Mouse (Mus musculus): ENCODE measurements around the gene Rab43. TPM values are rescaled to one million over a fixed set of nuclear protein-coding genes. Genes with fewer than 3 reads are reported as not detected.

Gene Rab43
- polyA plus RNA-seq, 1 experiment from 2014 or later, result 15.6 TPM

DNA sequence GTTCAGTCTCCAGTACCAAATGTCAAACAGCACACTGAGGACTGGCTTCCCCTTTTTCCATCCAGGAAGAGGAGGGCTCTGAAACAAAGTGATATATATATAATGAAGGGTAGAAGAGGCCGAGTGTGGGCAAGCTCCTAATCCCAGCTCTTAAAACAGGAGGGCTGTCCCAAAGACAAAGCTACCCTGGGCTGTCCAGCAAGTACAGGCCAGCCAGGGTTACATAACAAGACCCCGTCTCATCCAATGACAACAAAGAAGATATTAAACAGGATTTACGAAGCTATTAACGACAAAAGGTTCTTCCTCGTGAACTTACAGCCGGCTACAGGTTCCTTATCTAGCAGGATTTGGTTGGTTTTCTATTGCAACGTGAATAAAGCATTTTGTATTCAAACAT, 7.1 kb downstream of the Rab43 start:
- no peaks in the 10 kb centered on the region for H3K9me3 ChIP-seq (ENCODE audit: control insufficient read depth, low read length)
- H3K9ac ChIP-seq, result no peak overlapping the region
- H3K4me3 ChIP-seq (replicated peaks; ENCODE audit: low read length), result no peak overlapping the region
- ATAC-seq (ENCODE audit: low FRiP score) (no peak), DNase-seq (ENCODE audit: low spot score) (no peak)
- H3K27me3 ChIP-seq (ENCODE audit: control insufficient read depth, insufficient read depth, low read length), result no peaks in the 10 kb centered on the region
- H3K36me3 ChIP-seq (replicated peaks; ENCODE audit: control insufficient read depth, insufficient read depth), result 0 out of 2 replicates have a peak, but pooled peaks cover 4% of the 10 kb centered on the region
- no peaks in the 10 kb centered on the region for H3K4me1 ChIP-seq (replicated peaks; ENCODE audit: control insufficient read depth, insufficient read depth, low read length)
- H3K27ac ChIP-seq, result no peak overlapping the region
- WGBS, result 91% methylated on average over 7 of the region's 7 CpGs
- no peak overlapping the region for H3K4me2 ChIP-seq (replicated peaks)

DNA sequence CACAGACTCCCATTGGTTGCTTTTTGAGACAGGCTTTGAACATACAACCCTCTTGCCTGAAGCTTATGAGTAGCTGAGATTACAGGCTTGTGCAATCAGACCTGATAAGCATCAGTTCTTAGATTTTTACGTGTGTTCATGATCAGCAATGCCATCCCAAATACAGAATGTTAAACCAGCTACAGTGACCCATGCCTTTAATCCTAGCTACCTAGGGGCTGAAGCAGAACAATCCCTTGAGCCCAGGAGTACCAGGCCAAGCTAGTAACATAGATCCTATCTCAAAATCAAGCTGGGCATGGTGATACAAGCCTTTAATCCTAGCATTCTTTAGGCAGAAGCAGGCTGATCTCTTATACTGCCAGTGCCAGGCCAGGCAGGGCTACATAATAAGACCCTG, 7.9 kb downstream of the Rab43 start:
- WGBS, result 91% methylated on average over 1 of the region's 1 CpGs
- DNase-seq (ENCODE audit: low spot score) (no peak), ATAC-seq (ENCODE audit: low FRiP score) (no peak)
- H3K27me3 ChIP-seq (ENCODE audit: control insufficient read depth, insufficient read depth, low read length), result no peaks in the 10 kb centered on the region
- 0 out of 2 replicates have a peak, but pooled peaks cover 4% of the 10 kb centered on the region for H3K36me3 ChIP-seq (replicated peaks; ENCODE audit: control insufficient read depth, insufficient read depth)
- H3K4me3 ChIP-seq (replicated peaks; ENCODE audit: low read length), result no peak overlapping the region
- H3K27ac ChIP-seq, result no peak overlapping the region
- H3K4me2 ChIP-seq (replicated peaks), result no peak overlapping the region
- H3K9ac ChIP-seq, result no peak overlapping the region
- no peaks in the 10 kb centered on the region for H3K9me3 ChIP-seq (ENCODE audit: control insufficient read depth, low read length)
- H3K4me1 ChIP-seq (replicated peaks; ENCODE audit: control insufficient read depth, insufficient read depth, low read length), result no peaks in the 10 kb centered on the region

DNA sequence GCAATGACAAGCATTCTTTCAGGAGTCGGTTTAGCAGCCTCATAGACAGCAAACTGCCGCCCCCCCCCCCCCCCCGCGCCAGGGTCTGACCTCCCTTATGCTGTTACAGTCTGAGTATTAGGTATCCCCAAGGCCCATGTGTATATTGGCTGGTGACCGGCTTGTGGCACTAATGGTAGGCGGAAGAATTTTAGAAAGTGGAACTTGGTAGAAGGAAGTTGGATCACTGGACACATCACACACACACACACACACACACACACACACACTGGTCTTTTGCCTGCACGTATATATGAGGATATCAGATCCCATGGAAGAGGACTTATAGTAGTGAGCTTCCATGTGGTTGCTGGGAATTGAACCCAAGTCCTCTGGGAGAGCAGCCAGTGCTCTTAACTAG, 9.5 kb downstream of the Rab43 start:
- Histone ChIP-seq H3K9me3 (ENCODE audit: control insufficient read depth, low read length) (no peaks in the 10 kb centered on the region), H3K27me3 (ENCODE audit: control insufficient read depth, insufficient read depth, low read length) (no peaks in the 10 kb centered on the region), H3K4me2 (replicated peaks) (no peak overlapping the region), H3K4me3 (replicated peaks; ENCODE audit: low read length) (no peak overlapping the region), H3K36me3 (replicated peaks; ENCODE audit: control insufficient read depth, insufficient read depth) (0 out of 2 replicates have a peak, but pooled peaks cover 4% of the 10 kb centered on the region), H3K9ac (no peak overlapping the region), H3K27ac (no peak overlapping the region), H3K4me1 (replicated peaks; ENCODE audit: control insufficient read depth, insufficient read depth, low read length) (no peaks in the 10 kb centered on the region)
- 88% methylated on average over 7 of the region's 7 CpGs for WGBS
- DNase-seq (ENCODE audit: low spot score), result no peak
- ATAC-seq (ENCODE audit: low FRiP score), result no peak

DNA sequence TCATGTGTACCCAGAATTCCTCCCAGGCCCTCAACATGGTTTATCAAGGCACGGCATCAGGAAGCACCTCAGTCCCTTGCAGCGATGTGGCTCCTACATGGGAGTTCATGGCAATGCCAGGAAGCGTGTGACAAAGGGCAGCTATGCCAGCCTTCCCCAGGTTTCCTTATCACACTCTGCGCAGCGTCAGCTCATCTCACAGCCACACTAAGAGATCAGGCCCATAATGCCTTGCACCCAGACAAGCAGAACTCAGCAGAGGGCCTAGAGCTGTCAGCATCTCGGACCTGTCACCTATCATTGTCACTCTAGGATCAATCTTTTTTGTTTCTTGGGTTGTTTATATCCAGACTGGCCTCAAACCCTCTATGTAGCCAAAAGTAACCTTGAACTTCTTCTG, 12.4 kb downstream of the Rab43 start:
- H3K27ac ChIP-seq, result no peak overlapping the region
- no peaks in the 10 kb centered on the region for H3K4me1 ChIP-seq (replicated peaks; ENCODE audit: control insufficient read depth, insufficient read depth, low read length)
- 89% methylated on average over 6 of the region's 6 CpGs for WGBS
- H3K9ac ChIP-seq, result no peak overlapping the region
- H3K4me3 ChIP-seq (replicated peaks; ENCODE audit: low read length), result no peak overlapping the region
- no peak for DNase-seq (ENCODE audit: low spot score)
- H3K4me2 ChIP-seq (replicated peaks), result no peak overlapping the region
- H3K36me3 ChIP-seq (replicated peaks; ENCODE audit: control insufficient read depth, insufficient read depth), result no peaks in the 10 kb centered on the region
- ATAC-seq (ENCODE audit: low FRiP score), result no peak
- no peaks in the 10 kb centered on the region for H3K9me3 ChIP-seq (ENCODE audit: control insufficient read depth, low read length)
- H3K27me3 ChIP-seq (ENCODE audit: control insufficient read depth, insufficient read depth, low read length), result no peaks in the 10 kb centered on the region

DNA sequence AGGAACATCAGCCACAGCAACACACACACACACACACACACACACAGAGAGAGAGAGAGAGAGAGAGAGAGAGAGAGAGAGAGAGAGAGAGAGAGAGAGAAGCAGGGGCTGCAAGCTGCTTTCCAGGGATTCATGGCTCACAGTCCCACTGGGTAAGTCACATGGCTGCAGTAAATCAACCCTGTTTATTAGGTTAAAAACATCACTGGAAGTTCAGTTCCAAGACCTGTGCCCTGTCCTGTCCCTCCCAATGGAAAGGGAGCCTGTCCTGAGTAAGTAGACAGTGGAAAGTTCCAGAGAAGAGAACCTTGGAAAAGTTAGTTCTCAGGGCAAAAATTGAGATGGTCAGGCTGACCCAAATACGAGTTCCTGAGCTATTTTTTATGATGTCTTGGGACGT, 14.6 kb downstream of the Rab43 start:
- no peak overlapping the region for H3K4me2 ChIP-seq (replicated peaks)
- peaks cover 13% of the 10 kb centered on the region for H3K36me3 ChIP-seq (replicated peaks; ENCODE audit: control insufficient read depth, insufficient read depth)
- no peak overlapping the region for H3K4me3 ChIP-seq (replicated peaks; ENCODE audit: low read length)
- no peak overlapping the region for H3K9ac ChIP-seq
- no peak for ATAC-seq (ENCODE audit: low FRiP score)
- H3K27ac ChIP-seq, result no peak overlapping the region
- no peaks in the 10 kb centered on the region for H3K4me1 ChIP-seq (replicated peaks; ENCODE audit: control insufficient read depth, insufficient read depth, low read length)
- WGBS, result 53% methylated on average over 2 of the region's 2 CpGs
- no peaks in the 10 kb centered on the region for H3K9me3 ChIP-seq (ENCODE audit: control insufficient read depth, low read length)
- no peaks in the 10 kb centered on the region for H3K27me3 ChIP-seq (ENCODE audit: control insufficient read depth, insufficient read depth, low read length)
- DNase-seq (ENCODE audit: low spot score), result no peak

DNA sequence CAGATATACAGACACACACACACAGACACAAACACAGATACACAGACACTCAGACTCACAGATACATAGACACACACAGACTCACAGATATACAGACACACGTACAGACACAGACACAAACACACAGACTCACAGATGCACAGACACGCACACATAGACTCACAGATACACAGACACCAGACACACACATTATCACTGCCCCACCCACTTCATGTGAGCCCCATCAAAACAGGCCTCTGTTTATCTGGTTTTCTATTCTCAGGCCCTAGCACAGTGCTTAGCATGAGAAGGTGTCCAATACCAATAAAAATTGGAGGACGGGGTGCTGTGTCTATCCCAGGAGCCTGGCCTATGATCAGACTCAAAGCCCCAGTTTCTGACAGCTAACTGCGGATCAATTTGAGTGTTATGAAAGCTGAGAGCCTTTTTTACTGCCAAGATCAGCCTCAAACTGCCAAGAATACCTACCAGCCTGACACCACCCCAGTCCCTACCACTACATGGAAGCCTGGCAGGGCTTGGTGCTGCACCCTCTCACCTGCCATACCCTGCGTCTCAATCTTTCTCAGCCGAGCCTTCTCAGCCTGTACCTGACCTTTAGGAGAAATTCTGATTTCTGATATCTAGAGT, 15.6 kb downstream of the Rab43 start:
- ATAC-seq (ENCODE audit: low FRiP score) (no peak), DNase-seq (ENCODE audit: low spot score) (no peak)
- Histone ChIP-seq H3K4me3 (replicated peaks; ENCODE audit: low read length) (no peak overlapping the region), H3K36me3 (replicated peaks; ENCODE audit: control insufficient read depth, insufficient read depth) (peaks cover 19% of the 10 kb centered on the region), H3K9ac (no peak overlapping the region), H3K4me1 (replicated peaks; ENCODE audit: control insufficient read depth, insufficient read depth, low read length) (no peaks in the 10 kb centered on the region), H3K27ac (no peak overlapping the region), H3K9me3 (ENCODE audit: control insufficient read depth, low read length) (no peaks in the 10 kb centered on the region), H3K27me3 (ENCODE audit: control insufficient read depth, insufficient read depth, low read length) (no peaks in the 10 kb centered on the region), H3K4me2 (replicated peaks) (no peak overlapping the region)
- WGBS, result 89% methylated on average over 6 of the region's 6 CpGs

DNA sequence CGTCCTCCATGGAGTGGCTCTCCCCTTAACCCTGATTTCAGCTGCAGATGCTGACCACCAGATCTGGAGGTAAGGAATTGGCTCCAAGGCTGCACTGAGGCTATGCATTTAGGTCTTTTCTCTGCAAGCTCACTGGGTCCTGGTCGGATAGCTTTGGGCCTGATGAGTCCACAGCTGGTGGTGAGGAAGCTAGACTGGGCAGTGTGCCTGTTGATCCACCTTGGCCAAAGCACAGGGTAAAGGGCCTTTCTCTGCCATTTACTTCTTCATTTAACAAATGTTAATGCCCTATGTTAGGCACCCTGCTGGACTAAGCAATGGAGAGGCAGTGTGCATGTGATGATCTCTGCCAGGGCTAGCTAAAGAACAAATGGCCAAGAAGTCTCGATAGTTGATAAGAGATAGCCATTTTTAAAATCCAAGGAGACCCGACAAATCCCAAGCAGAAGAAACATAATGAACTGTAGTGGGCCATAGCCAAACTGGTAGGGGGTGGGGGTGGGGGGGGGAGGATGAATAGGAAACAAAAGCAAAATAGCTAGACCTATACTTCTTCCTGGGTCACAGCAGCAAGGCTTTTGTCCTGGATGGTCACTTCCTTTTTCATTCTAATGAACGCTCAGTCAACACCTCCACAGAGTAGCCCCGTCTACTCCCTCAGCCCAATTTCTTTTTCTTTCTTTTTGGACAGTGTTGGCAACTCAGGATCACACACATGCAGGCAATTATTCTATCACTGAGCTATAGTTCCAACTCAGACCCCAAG, 16.4 kb downstream of the Rab43 start:
- 49% methylated on average over 6 of the region's 6 CpGs for WGBS
- H3K27ac ChIP-seq, result no peak overlapping the region

DNA sequence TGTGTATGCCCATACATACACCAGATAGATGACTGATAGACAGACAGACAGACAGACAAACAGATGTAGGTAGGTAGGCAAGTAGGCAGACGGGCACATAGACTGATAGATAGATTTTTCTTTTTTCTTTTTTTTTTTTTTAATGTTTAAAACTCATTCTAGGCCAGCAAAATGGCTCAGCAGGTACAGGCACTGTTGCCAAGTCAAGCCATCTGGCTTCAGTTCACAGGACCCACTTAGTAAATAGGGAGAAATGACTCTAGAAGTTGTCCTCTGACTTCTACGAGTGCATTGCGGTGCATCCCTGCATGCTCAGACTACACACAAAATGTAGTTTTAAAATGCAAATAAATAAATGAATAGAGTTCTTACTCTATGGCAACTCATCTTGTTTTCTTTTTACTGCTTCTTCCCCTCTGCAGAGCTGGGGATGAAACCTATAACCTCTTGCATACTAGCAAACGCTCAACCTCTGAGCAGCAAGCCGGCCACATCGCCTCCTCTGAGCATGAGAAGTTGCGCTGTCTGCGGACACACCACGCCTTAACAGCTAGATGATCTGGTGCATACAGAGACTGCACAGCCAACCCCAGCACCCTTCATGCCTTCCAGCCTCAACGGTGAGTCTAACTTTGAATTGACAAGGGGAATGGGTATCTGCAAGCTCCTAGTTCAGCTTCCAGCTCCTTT, 18.0 kb downstream of the Rab43 start:
- no peak for ATAC-seq (ENCODE audit: low FRiP score)
- Histone ChIP-seq H3K9ac (no peak overlapping the region), H3K27me3 (ENCODE audit: control insufficient read depth, insufficient read depth, low read length) (no peaks in the 10 kb centered on the region), H3K9me3 (ENCODE audit: control insufficient read depth, low read length) (no peaks in the 10 kb centered on the region), H3K4me2 (replicated peaks) (no peak overlapping the region), H3K4me1 (replicated peaks; ENCODE audit: control insufficient read depth, insufficient read depth, low read length) (peaks cover 8% of the 10 kb centered on the region; the same call in 1 of the 2 replicates), H3K36me3 (replicated peaks; ENCODE audit: control insufficient read depth, insufficient read depth) (peaks cover 22% of the 10 kb centered on the region), H3K4me3 (replicated peaks; ENCODE audit: low read length) (no peak overlapping the region), H3K27ac (no peak overlapping the region)
- 96% methylated on average over 10 of the region's 10 CpGs for WGBS
- no peak for DNase-seq (ENCODE audit: low spot score)

More for the DNA sequence above, 16.4 kb downstream of the Rab43 start:
- peaks cover 22% of the 10 kb centered on the region for H3K36me3 ChIP-seq (replicated peaks; ENCODE audit: control insufficient read depth, insufficient read depth)
- no peaks in the 10 kb centered on the region for H3K9me3 ChIP-seq (ENCODE audit: control insufficient read depth, low read length)
- H3K4me2 ChIP-seq (replicated peaks), result no peak overlapping the region
- H3K9ac ChIP-seq, result no peak overlapping the region
- no peak overlapping the region for H3K4me3 ChIP-seq (replicated peaks; ENCODE audit: low read length)
- DNase-seq (ENCODE audit: low spot score), result no peak
- H3K4me1 ChIP-seq (replicated peaks; ENCODE audit: control insufficient read depth, insufficient read depth, low read length), result no peaks in the 10 kb centered on the region
- no peak for ATAC-seq (ENCODE audit: low FRiP score)
- H3K27me3 ChIP-seq (ENCODE audit: control insufficient read depth, insufficient read depth, low read length), result no peaks in the 10 kb centered on the region

DNA sequence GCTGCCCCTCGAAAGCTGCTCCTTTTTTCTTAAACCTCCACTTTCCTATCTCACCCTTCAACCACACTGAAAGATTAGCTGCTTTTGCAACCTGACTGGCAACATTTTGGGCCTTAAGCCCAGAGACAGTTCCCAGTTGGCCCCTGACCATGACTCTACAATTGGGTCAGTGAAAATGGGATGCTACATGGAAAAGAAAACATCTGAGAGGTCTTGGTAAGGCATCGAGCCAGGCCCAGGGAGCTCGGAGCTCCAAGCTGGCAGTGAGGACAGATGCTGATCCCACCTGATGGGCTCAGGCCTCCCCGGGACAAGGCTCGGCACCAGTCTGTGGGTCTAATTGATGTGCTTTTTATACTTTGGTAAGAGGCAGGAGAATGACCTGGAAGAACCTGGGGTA, 20.1 kb downstream of the Rab43 start:
- no peak for DNase-seq (ENCODE audit: low spot score)

More for the DNA sequence above, 20.1 kb downstream of the Rab43 start:
- H3K4me3 ChIP-seq (replicated peaks; ENCODE audit: low read length), result no peak overlapping the region
- no peak for ATAC-seq (ENCODE audit: low FRiP score)
- H3K27ac ChIP-seq, result no peak overlapping the region
- no peak overlapping the region for H3K9ac ChIP-seq
- peaks cover 22% of the 10 kb centered on the region for H3K36me3 ChIP-seq (replicated peaks; ENCODE audit: control insufficient read depth, insufficient read depth)
- no peaks in the 10 kb centered on the region for H3K27me3 ChIP-seq (ENCODE audit: control insufficient read depth, insufficient read depth, low read length)
- no peak overlapping the region for H3K4me2 ChIP-seq (replicated peaks)
- peaks cover 10% of the 10 kb centered on the region; the same call in 1 of the 2 replicates for H3K4me1 ChIP-seq (replicated peaks; ENCODE audit: control insufficient read depth, insufficient read depth, low read length)
- 93% methylated on average over 5 of the region's 5 CpGs for WGBS
- no peaks in the 10 kb centered on the region for H3K9me3 ChIP-seq (ENCODE audit: control insufficient read depth, low read length)

All from hindbrain, embryonic 14.5 days (tissue).